In genomic region chr13:47105711-47106579, GRCm38 (mm10) we compare ENCODE assay signal across 8 mouse cellular contexts. TPM values are rescaled to one million over a fixed set of nuclear protein-coding genes. Genes with fewer than 3 reads are reported as not detected.
DNase-seq lines count a peak whose midpoint lies in the region; ATAC-seq and TF ChIP-seq lines count a peak whose summit lies in the region.

TSS of gene Dek (minus strand) at chr13:47106201.

- under 1% methylated on average over 127 of the region's 129 CpGs for WGBS in embryonic facial prominence, embryonic 15.5 days
- WGBS in heart, embryonic 10.5 days, result under 1% methylated on average over 128 of the region's 129 CpGs
- under 1% methylated on average over 104 of the region's 129 CpGs for WGBS in kidney, embryonic 15.5 days
- under 1% methylated on average over 124 of the region's 129 CpGs for WGBS in limb, embryonic 15.5 days
- under 1% methylated on average over 84 of the region's 129 CpGs for WGBS in midbrain, postnatal 0 days

- no peak for TF ChIP-seq POLR2A in bone marrow macrophage, adult 2 months (IDR thresholded peaks at IDR 0.05; ENCODE audit: borderline replicate concordance, low read depth, low read length)

- no peaks in the 10 kb centered on the region for H3K9me3 ChIP-seq in embryonic facial prominence, embryonic 15.5 days (replicated peaks)
- no peaks in the 10 kb centered on the region for H3K9me3 ChIP-seq in heart, embryonic 10.5 days
- H3K9me3 ChIP-seq in kidney, embryonic 15.5 days (replicated peaks), result no peaks in the 10 kb centered on the region
- no peaks in the 10 kb centered on the region for H3K9me3 ChIP-seq in limb, embryonic 15.5 days
- H3K9me3 ChIP-seq in midbrain, postnatal 0 days (ENCODE audit: low read length), result no peaks in the 10 kb centered on the region

- H3K27me3 ChIP-seq in embryonic facial prominence, embryonic 15.5 days, result no peaks in the 10 kb centered on the region
- peaks cover 11% of the 10 kb centered on the region; the same call in 1 of the 2 replicates for H3K27me3 ChIP-seq in heart, embryonic 10.5 days (ENCODE audit: insufficient read depth, poor library complexity, severe bottlenecking)
- H3K27me3 ChIP-seq in kidney, embryonic 15.5 days, result no peaks in the 10 kb centered on the region
- no peaks in the 10 kb centered on the region for H3K27me3 ChIP-seq in limb, embryonic 15.5 days
- no peaks in the 10 kb centered on the region for H3K27me3 ChIP-seq in midbrain, postnatal 0 days (ENCODE audit: insufficient read depth, low read length)

- peaks cover 11% of the 10 kb centered on the region for H3K4me1 ChIP-seq in bone marrow macrophage, adult 2 months (ENCODE audit: control insufficient read depth, insufficient read depth, low read length)
- peaks cover 22% of the 10 kb centered on the region for H3K4me1 ChIP-seq in embryonic facial prominence, embryonic 15.5 days
- peaks cover 31% of the 10 kb centered on the region for H3K4me1 ChIP-seq in heart, embryonic 10.5 days
- H3K4me1 ChIP-seq in kidney, embryonic 15.5 days, result peaks cover 25% of the 10 kb centered on the region
- peaks cover 14% of the 10 kb centered on the region for H3K4me1 ChIP-seq in limb, embryonic 15.5 days
- H3K4me1 ChIP-seq in midbrain, postnatal 0 days (ENCODE audit: insufficient read depth, low read length), result peaks cover 6% of the 10 kb centered on the region; the same call in 1 of the 2 replicates

- DNase-seq in B cell, adult 2 months, result peak; percentile 81 to 85
- DNase-seq in heart, embryonic 10.5 days (ENCODE audit: low spot score), result peak; percentile 95
- peak; percentile 94 for DNase-seq in midbrain, postnatal 0 days (ENCODE audit: low spot score)
- peak; percentile 86 to 88 for DNase-seq in spleen, postnatal 10 days (ENCODE audit: low spot score in 2 of 2)

- peak; percentile 30 for TF ChIP-seq CTCF in bone marrow macrophage, adult 2 months (IDR thresholded peaks at IDR 0.05; ENCODE audit: low read depth, low read length)
- peak; percentile 47 for TF ChIP-seq CTCF in midbrain, postnatal 0 days (IDR thresholded peaks at IDR 0.05)

- peak within 1 kb of the TSS; percentile 82 for H3K27ac ChIP-seq in bone marrow macrophage, adult 2 months (ENCODE audit: insufficient read depth, low read depth, low read length)
- peak within 1 kb of the TSS; percentile 99 for H3K27ac ChIP-seq in embryonic facial prominence, embryonic 15.5 days (replicated peaks)
- peak within 1 kb of the TSS; percentile 100 for H3K27ac ChIP-seq in heart, embryonic 10.5 days
- H3K27ac ChIP-seq in kidney, embryonic 15.5 days, result peak within 1 kb of the TSS; percentile 100
- H3K27ac ChIP-seq in limb, embryonic 15.5 days, result peak within 1 kb of the TSS; percentile 100
- H3K27ac ChIP-seq in midbrain, postnatal 0 days (ENCODE audit: low read depth, low read length), result peak within 1 kb of the TSS; percentile 98

- H3K36me3 ChIP-seq in embryonic facial prominence, embryonic 15.5 days, result peaks cover 4% of the 10 kb centered on the region; the same call in 1 of the 2 replicates
- H3K36me3 ChIP-seq in heart, embryonic 10.5 days, result peaks cover 19% of the 10 kb centered on the region
- peaks cover 13% of the 10 kb centered on the region for H3K36me3 ChIP-seq in kidney, embryonic 15.5 days
- 0 out of 2 replicates have a peak, but pooled peaks cover 4% of the 10 kb centered on the region for H3K36me3 ChIP-seq in limb, embryonic 15.5 days
- H3K36me3 ChIP-seq in midbrain, postnatal 0 days (ENCODE audit: insufficient read depth, low read length), result no peaks in the 10 kb centered on the region

- peak within 1 kb of the TSS; percentile 54 for H3K4me2 ChIP-seq in embryonic facial prominence, embryonic 15.5 days (replicated peaks)
- peak within 1 kb of the TSS; percentile 71 for H3K4me2 ChIP-seq in kidney, embryonic 15.5 days
- H3K4me2 ChIP-seq in limb, embryonic 15.5 days, result peak within 1 kb of the TSS; percentile 57
- peak within 1 kb of the TSS; percentile 81 for H3K4me2 ChIP-seq in midbrain, postnatal 0 days (ENCODE audit: low read depth, low read length, poor library complexity, severe bottlenecking)

- peak within 1 kb of the TSS; percentile 96 for H3K9ac ChIP-seq in embryonic facial prominence, embryonic 15.5 days
- H3K9ac ChIP-seq in kidney, embryonic 15.5 days, result peak within 1 kb of the TSS; percentile 96
- peak within 1 kb of the TSS; percentile 94 for H3K9ac ChIP-seq in limb, embryonic 15.5 days
- peak within 1 kb of the TSS; percentile 94 for H3K9ac ChIP-seq in midbrain, postnatal 0 days (replicated peaks; ENCODE audit: low read length, poor library complexity, severe bottlenecking)

- ATAC-seq in embryonic facial prominence, embryonic 15.5 days (ENCODE audit: insufficient number of reproducible peaks, low FRiP score, low TSS enrichment, low read depth), result peak; percentile 92
- peak; percentile 95 for ATAC-seq in kidney, embryonic 15.5 days (replicated peaks; ENCODE audit: low FRiP score)
- peak; percentile 91 for ATAC-seq in limb, embryonic 15.5 days (ENCODE audit: insufficient number of reproducible peaks, low FRiP score, low TSS enrichment, low read depth)
- peak; percentile 92 for ATAC-seq in midbrain, postnatal 0 days (ENCODE audit: low FRiP score)

- H3K4me3 ChIP-seq in bone marrow macrophage, adult 2 months (ENCODE audit: insufficient read depth, low read length), result peak within 1 kb of the TSS; percentile 84
- peak within 1 kb of the TSS; percentile 96 for H3K4me3 ChIP-seq in embryonic facial prominence, embryonic 15.5 days (replicated peaks)
- peak within 1 kb of the TSS; percentile 98 for H3K4me3 ChIP-seq in heart, embryonic 10.5 days
- H3K4me3 ChIP-seq in kidney, embryonic 15.5 days (replicated peaks), result peak within 1 kb of the TSS; percentile 97
- peak within 1 kb of the TSS; percentile 79 for H3K4me3 ChIP-seq in limb, embryonic 15.5 days
- peak within 1 kb of the TSS; percentile 98 for H3K4me3 ChIP-seq in midbrain, postnatal 0 days (ENCODE audit: low read depth, low read length)

RNA-seq across cellular contexts. Expression of gene Dek, which starts in this region (rescaled TPM):
- polyA plus RNA-seq in bone marrow macrophage, adult 2 months (2012; ENCODE audit: insufficient read depth, insufficient read length, missing spikeins), result 219 and 266 TPM in 2 replicates
- polyA plus RNA-seq in embryonic facial prominence, embryonic 15.5 days (2015; fragmentation: Nextera tagmentation; extraction: Ambion mirVana), result 253 and 257 TPM in 2 replicates
- 167 and 249 TPM in 2 replicates for polyA plus RNA-seq in heart, embryonic 10.5 days (2016; fragmentation: Nextera tagmentation; extraction: Ambion mirVana)
- 286 and 301 TPM in 2 replicates for polyA plus RNA-seq in kidney, embryonic 15.5 days (2015; fragmentation: Nextera tagmentation; extraction: Ambion mirVana)
- 236 and 267 TPM in 2 replicates for polyA plus RNA-seq in limb, embryonic 15.5 days (2015; fragmentation: Nextera tagmentation; extraction: Ambion mirVana)
- 34.1 and 60.0 TPM in 2 replicates for total RNA-seq in midbrain, postnatal 0 days (2014; rRNA removed)
- polyA plus RNA-seq in midbrain, postnatal 0 days (2015; fragmentation: Nextera tagmentation; extraction: Ambion mirVana), result 96.3 and 112 TPM in 2 replicates

Comparison
In these comparisons a context has a peak if more than half of its experiments do, and no peak if none do; other contexts are left out.
1. Peak in every context shown above with its lines: DNase-seq, ATAC-seq, H3K4me3 ChIP-seq and H3K27ac ChIP-seq.